8 mouse cellular contexts compared by ENCODE assay signal in the genomic region with DNA sequence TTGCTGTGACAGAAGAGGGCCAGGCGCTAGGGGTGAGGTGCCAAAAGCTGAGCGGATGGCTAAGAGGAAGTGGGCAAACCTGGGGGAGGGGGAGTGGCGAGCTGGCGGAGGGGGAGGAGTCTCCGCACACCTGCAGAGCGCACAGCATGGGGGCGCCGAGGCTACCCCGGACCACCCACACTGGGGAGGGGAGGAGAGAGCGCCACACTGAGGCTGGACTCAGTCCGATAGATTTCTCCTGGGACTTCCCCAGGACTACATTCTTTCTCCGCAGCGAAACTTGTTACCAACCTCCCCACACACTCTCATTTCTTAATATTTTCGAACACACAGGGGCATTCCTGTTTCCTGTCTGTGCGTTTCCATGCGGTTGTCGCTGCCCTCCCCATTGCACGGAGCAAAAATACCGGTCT. TPM values are rescaled to one million over a fixed set of nuclear protein-coding genes. Genes with fewer than 3 reads are reported as not detected.
A peak's percentile ranks its signal among the peaks of the same experiment; 100 is the strongest.
DNase-seq lines count a peak whose midpoint lies in the region; ATAC-seq and TF ChIP-seq lines count a peak whose summit lies in the region.
"Had no signal": no experiment of that assay in that cellular context is flagged by ENCODE, and none has a peak within 500 bp of the region (broad histone marks: within the 10 kb centered on the region; RNA-seq: fewer than 3 reads in every experiment).

No protein-coding gene starts in this region.

- peak overlapping the region; percentile 31 for H3K4me2 ChIP-seq in limb, embryonic 12.5 days
- H3K4me2 ChIP-seq in forebrain, embryonic 13.5 days = no peak overlapping the region
- H3K4me2 ChIP-seq in forebrain, embryonic 12.5 days = no peak overlapping the region

- no peaks in the 10 kb centered on the region for H3K9me3 ChIP-seq in E14TG2a.4 (ENCODE audit: low read length)
- H3K9me3 ChIP-seq in limb, embryonic 12.5 days = no peaks in the 10 kb centered on the region
- no peaks in the 10 kb centered on the region for H3K9me3 ChIP-seq in forebrain, embryonic 13.5 days (replicated peaks)
- H3K9me3 ChIP-seq in forebrain, embryonic 12.5 days = no peaks in the 10 kb centered on the region

- ATAC-seq in limb, embryonic 12.5 days (ENCODE audit: insufficient number of reproducible peaks, insufficient read depth, low FRiP score, low TSS enrichment, low read depth) = no peak
- peak; percentile 36 for ATAC-seq in neutrophil, adult 5-6 weeks (ENCODE audit: extremely low read depth, insufficient number of reproducible peaks, low FRiP score, poor library complexity, severe bottlenecking)
- no peak for ATAC-seq in forebrain, embryonic 13.5 days
- ATAC-seq in forebrain, embryonic 12.5 days (ENCODE audit: low FRiP score) = no peak

- no peak for TF ChIP-seq CTCF in E14TG2a.4 (conservative IDR thresholded peaks at IDR 0.05; ENCODE audit: low read length)

- 23% methylated on average over 19 of the region's 19 CpGs for WGBS in limb, embryonic 12.5 days
- whole genome bisulfite sequencing in forebrain, embryonic 13.5 days = 36% methylated on average over 18 of the region's 19 CpGs
- 36% methylated on average over 18 of the region's 19 CpGs for whole genome bisulfite sequencing in forebrain, embryonic 12.5 days

- no peak overlapping the region for H3K27ac ChIP-seq in limb, embryonic 12.5 days
- H3K27ac ChIP-seq in forebrain, embryonic 13.5 days = no peak overlapping the region
- no peak overlapping the region for H3K27ac ChIP-seq in forebrain, embryonic 12.5 days

- peak overlapping the region; percentile 71 for H3K4me3 ChIP-seq in E14TG2a.4 (replicated peaks; ENCODE audit: low read length)
- no peak overlapping the region for H3K4me3 ChIP-seq in limb, embryonic 12.5 days (replicated peaks)
- H3K4me3 ChIP-seq in forebrain, embryonic 13.5 days = no peak overlapping the region
- H3K4me3 ChIP-seq in forebrain, embryonic 12.5 days (replicated peaks) = no peak overlapping the region

- H3K27me3 ChIP-seq in E14TG2a.4 (ENCODE audit: insufficient read depth, low read length) = peaks cover 29% of the 10 kb centered on the region
- no peaks in the 10 kb centered on the region for H3K27me3 ChIP-seq in limb, embryonic 12.5 days
- H3K27me3 ChIP-seq in forebrain, embryonic 13.5 days = 0 out of 2 replicates have a peak, but pooled peaks cover 5% of the 10 kb centered on the region
- H3K27me3 ChIP-seq in forebrain, embryonic 12.5 days = 0 out of 2 replicates have a peak, but pooled peaks cover 11% of the 10 kb centered on the region

- no peak overlapping the region for H3K9ac ChIP-seq in limb, embryonic 12.5 days (replicated peaks)
- H3K9ac ChIP-seq in forebrain, embryonic 13.5 days = no peak overlapping the region
- H3K9ac ChIP-seq in forebrain, embryonic 12.5 days = no peak overlapping the region

- H3K36me3 ChIP-seq in E14TG2a.4 (ENCODE audit: insufficient read depth, low read length) = no peaks in the 10 kb centered on the region
- no peaks in the 10 kb centered on the region for H3K36me3 ChIP-seq in limb, embryonic 12.5 days
- no peaks in the 10 kb centered on the region for H3K36me3 ChIP-seq in forebrain, embryonic 13.5 days (ENCODE audit: poor library complexity, severe bottlenecking)
- no peaks in the 10 kb centered on the region for H3K36me3 ChIP-seq in forebrain, embryonic 12.5 days (replicated peaks)

- DNase-seq in B cell, adult 2 months = peak; percentile 91 to 93
- DNase-seq in cerebellum, postnatal 36 days = no peak

- H3K4me1 ChIP-seq in E14TG2a.4 (replicated peaks; ENCODE audit: low read depth, low read length) = peaks cover 87% of the 10 kb centered on the region
- H3K4me1 ChIP-seq in limb, embryonic 12.5 days (replicated peaks) = peaks cover 36% of the 10 kb centered on the region
- peaks cover 26% of the 10 kb centered on the region for H3K4me1 ChIP-seq in forebrain, embryonic 13.5 days
- peaks cover 9% of the 10 kb centered on the region for H3K4me1 ChIP-seq in forebrain, embryonic 12.5 days

RNA-seq across cellular contexts. Expression of gene Smndc1, which starts 33.0 kb away (rescaled TPM):
- polyA plus RNA-seq in limb, embryonic 12.5 days (2016; fragmentation: Nextera tagmentation; extraction: Ambion mirVana) = 46.7 and 53.1 TPM in 2 replicates
- total RNA-seq in neutrophil, adult 5-6 weeks (2017) = 41.6 and 45.5 TPM in 2 replicates
- 48.7 and 50.9 TPM in 2 replicates for polyA plus RNA-seq in forebrain, embryonic 13.5 days (2015; fragmentation: Nextera tagmentation; extraction: Ambion mirVana)
- 45.4 and 49.6 TPM in 2 replicates for polyA plus RNA-seq in forebrain, embryonic 12.5 days (2016; fragmentation: Nextera tagmentation; extraction: Ambion mirVana)

RNA-seq across cellular contexts. Expression of gene Gm10197, which starts 51.8 kb away (rescaled TPM):
- not detected in 2 replicates for polyA plus RNA-seq in limb, embryonic 12.5 days (2016; fragmentation: Nextera tagmentation; extraction: Ambion mirVana)
- not detected in 2 replicates for total RNA-seq in neutrophil, adult 5-6 weeks (2017)
- polyA plus RNA-seq in forebrain, embryonic 13.5 days (2015; fragmentation: Nextera tagmentation; extraction: Ambion mirVana) = not detected in 2 replicates
- 1.7 TPM in 1 of 2 replicates, not detected in the other for polyA plus RNA-seq in forebrain, embryonic 12.5 days (2016; fragmentation: Nextera tagmentation; extraction: Ambion mirVana)
- polyA plus RNA-seq: limb, embryonic 14.5 days had no signal

Comparison
In these comparisons a context has a peak if more than half of its experiments do, and no peak if none do; other contexts are left out.
1. DNase-seq: peak in B cell, adult 2 months (2 of 2); none in cerebellum, postnatal 36 days (0 of 2).